Mouse (Mus musculus): ENCODE results near the gene Morn2. TPM values are rescaled to one million over a fixed set of nuclear protein-coding genes. Genes with fewer than 3 reads are reported as not detected.

The Morn2 gene
- total RNA-seq, 2 experiments from 2014 or later = 16.8 to 22.0 TPM

GRCm38 (mm10) chr17:80322228-80322627 lies 32.2 kb downstream of the Morn2 start:
- DNase-seq (ENCODE audit: low spot score in 2 of 2) = no peak

GRCm38 (mm10) chr17:80323015-80323414 lies 33.0 kb downstream of the Morn2 start:
- DNase-seq (ENCODE audit: low spot score in 2 of 2) = no peak

GRCm38 (mm10) chr17:80323658-80324057 lies 33.7 kb downstream of the Morn2 start:
- DNase-seq (ENCODE audit: low spot score in 2 of 2) = no peak

- no peak for DNase-seq (ENCODE audit: low spot score in 2 of 2)
These were observed 34.5 kb downstream of the Morn2 start for GRCm38 (mm10) chr17:80324521-80324920.

GRCm38 (mm10) chr17:80325456-80325855 lies 35.5 kb downstream of the Morn2 start:
- no peak for DNase-seq (ENCODE audit: low spot score in 2 of 2)

GRCm38 (mm10) chr17:80326431-80326830 lies 36.4 kb downstream of the Morn2 start:
- DNase-seq (ENCODE audit: low spot score in 2 of 2) = no peak

GRCm38 (mm10) chr17:80332386-80332785 lies 42.4 kb downstream of the Morn2 start:
- no peak for DNase-seq (ENCODE audit: low spot score in 2 of 2)

- DNase-seq (ENCODE audit: low spot score in 2 of 2) = no peak
These were observed 55.3 kb downstream of the Morn2 start for GRCm38 (mm10) chr17:80345277-80345676.

- no peak for DNase-seq (ENCODE audit: low spot score in 2 of 2)
These were observed 56.7 kb downstream of the Morn2 start for GRCm38 (mm10) chr17:80346591-80347125.

Other genes with a start within 250 kb of the Morn2 start
- gene Hnrnpll, start 227.9 kb upstream of the Morn2 start, total RNA-seq (2021) = 10 to 100 TPM; 36.3 to 48.5 TPM
- 10 to 100 TPM; 17.7 to 22.6 TPM for gene Galm, start 162.7 kb upstream of the Morn2 start, total RNA-seq (2021)
- 100 to 1,000 TPM; 124 to 133 TPM for gene Srsf7, start 82.9 kb upstream of the Morn2 start, total RNA-seq (2021)
- not detected for gene Ttc39d, start 82.7 kb upstream of the Morn2 start, total RNA-seq (2021)
- gene Gemin6, start 65.8 kb upstream of the Morn2 start, total RNA-seq (2021) = 1 to 10 TPM; 6.5 to 7.0 TPM
- 10 to 100 TPM in 1 of 2 experiments, 1 to 10 TPM in 1; 9.3 to 11.0 TPM for gene Dhx57, start 273 bp downstream of the Morn2 start, total RNA-seq (2021)
- 1 to 10 TPM in 1 of 2 experiments, under 1 TPM in 1; 0.38 to 1.1 TPM for gene Arhgef33, start 17.2 kb downstream of the Morn2 start, total RNA-seq (2021)
- gene Gm10190, start 83.3 kb downstream of the Morn2 start, total RNA-seq (2021) = not detected
- 10 to 100 TPM; 21.8 to 27.2 TPM for gene Sos1, start 190.2 kb downstream of the Morn2 start, total RNA-seq (2021)

Measured in adrenal gland, adult 18-20 months (tissue).